In the genomic region with DNA sequence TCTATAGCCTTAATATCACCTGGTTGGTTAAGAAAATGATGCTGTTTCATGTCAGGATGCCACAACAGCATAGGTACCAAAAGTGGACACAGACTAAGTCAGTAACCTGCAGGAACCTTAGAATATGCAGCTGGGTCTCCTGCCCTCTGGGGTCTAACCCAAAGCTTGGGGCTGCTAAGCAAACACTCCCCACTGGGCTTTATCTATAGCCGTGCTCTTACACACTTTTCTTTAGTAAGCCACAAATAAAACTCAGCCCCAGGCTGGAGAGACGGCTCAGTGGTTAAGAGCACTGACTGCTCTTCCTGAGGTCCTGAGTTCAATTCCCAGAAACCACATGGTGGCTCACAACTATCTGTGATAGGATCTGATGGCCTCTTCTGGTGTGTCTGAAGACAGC, we compare ENCODE assay signal across 13 mouse cellular contexts. TPM values are rescaled to one million over a fixed set of nuclear protein-coding genes. Genes with fewer than 3 reads are reported as not detected.
"Had no signal": no experiment of that assay in that cellular context is flagged by ENCODE, and none has a peak within 500 bp of the region (broad histone marks: within the 10 kb centered on the region; RNA-seq: fewer than 3 reads in every experiment).

No protein-coding gene starts in this region.

- H3K27me3 ChIP-seq: limb, embryonic 13.5 days; neural tube, embryonic 13.5 days had no signal

- H3K9me3 ChIP-seq: limb, embryonic 13.5 days; neural tube, embryonic 13.5 days had no signal

- H3K9ac ChIP-seq: liver, embryonic 14.5 days had no signal

- DNase-seq: kidney, adult 11 months; kidney, adult 9 months; kidney, postnatal 36 days; left cerebral cortex, postnatal 4 days; lung, embryonic 14.5 days; lung, postnatal 10 days; right cerebral cortex, postnatal 14 days; thymus, postnatal 36 days had no signal

- H3K27ac ChIP-seq: macrophage had no signal

RNA-seq across cellular contexts. Expression of gene Tmem216, which starts 1.0 kb away (rescaled TPM):
- total RNA-seq: monocyte, adult 5-6 weeks had no signal
